Mouse (Mus musculus): ENCODE results near the gene Cd59b. TPM values are rescaled to one million over a fixed set of nuclear protein-coding genes. Genes with fewer than 3 reads are reported as not detected.

The Cd59b gene
- 1 to 10 TPM; 1.7 to 2.7 TPM for total RNA-seq (2021)
- long read RNA-seq, experiment 1 = 0 reads
- long read RNA-seq, experiment 2 = 0 reads

DNA sequence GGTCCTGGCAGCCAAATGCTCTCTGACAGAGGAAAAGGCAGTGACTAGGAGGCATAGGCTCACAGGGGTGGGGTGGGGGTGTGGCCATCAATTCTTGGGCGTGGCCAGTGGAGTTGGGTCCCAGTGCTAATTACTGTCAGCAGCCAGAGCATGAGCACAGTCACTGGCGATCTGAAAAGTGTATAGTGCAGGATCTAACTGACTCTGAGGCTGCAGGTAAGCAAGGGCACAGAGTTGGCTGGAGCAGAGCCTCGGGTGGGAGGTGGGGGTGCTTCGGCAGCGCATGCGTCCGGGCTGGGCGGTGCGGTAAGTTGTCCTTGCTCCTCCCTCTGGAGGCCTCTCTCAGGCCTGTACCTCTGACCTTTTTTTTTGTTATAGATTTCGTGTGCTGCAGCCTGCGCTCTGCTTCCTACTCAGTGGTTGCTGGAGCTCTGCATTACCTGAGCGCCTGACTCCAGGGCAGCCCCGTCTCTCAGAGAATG is at the start of gene Cd59b:
Gene Cd59b (plus strand): TSS at position 146 of the 482 bp plus-strand sequence.
- intact Hi-C loops (cut with DNase I) = no loop called here
- DNase-seq = peak; percentile 28 to 40

DNA sequence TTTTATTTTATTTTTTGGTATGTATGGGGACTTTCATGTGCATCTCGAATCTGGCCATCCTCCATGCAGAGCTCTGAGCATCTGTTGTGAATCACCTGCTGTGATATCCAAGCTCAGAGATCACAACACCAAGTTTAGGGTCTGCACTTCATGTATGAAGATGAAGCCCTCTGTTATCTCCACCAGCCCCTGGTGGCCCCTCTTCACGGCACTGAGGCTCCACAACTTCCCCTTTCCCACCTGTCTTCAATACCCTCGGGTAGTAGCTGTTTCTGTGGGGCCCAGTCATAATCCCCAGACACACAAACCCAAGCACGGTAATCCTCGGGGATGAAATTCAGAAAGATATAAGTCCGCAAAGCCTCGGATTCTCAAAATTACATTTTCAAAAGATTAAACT is 46.6 kb upstream of the Cd59b start:
- intact Hi-C loops (cut with DNase I) = no loop called here
- no peak for DNase-seq

- no peak for DNase-seq
- intact Hi-C loops (cut with DNase I) = no loop called here
Observed at GRCm38 (mm10) chr2:104024656-104025055, 45.0 kb upstream of the Cd59b start.

GRCm38 (mm10) chr2:104027458-104028138 is 42.1 kb upstream of the Cd59b start, which contains the start of gene Fbxo3:
TSS of gene Fbxo3 (plus strand) at chr2:104027721.
- intact Hi-C loops (cut with DNase I) = no loop called here
- DNase-seq = peak; percentile 86 to 90

DNA sequence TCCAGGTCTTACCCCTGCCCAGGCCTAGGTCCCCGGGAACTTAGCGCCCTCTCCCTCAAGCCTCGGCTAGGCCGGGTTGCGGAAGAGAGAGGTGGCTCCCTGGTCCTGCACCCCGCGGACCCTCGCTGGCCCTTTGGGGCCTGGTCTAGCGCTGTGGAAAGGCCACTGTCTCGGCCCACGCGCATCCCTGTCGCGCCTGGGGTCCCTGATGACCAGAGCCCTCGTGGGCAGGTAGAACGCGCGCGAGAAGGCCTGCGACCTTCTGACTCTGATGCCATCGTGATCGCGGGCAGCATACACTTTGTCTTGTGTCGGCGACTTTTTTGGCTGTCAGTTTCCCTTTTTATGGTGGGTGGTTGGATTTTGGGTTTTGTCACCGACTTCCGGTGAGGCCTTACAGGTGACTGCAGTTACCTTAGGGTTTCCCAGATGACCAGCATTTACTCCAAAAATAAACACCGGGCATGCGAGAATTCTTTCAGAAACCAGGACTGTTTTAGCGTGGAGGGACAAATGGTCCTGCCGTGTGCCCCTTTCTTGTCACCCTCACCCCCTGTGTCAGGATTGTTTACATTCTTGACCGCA is 41.4 kb upstream of the Cd59b start, which contains the start of gene 4931422A03Rik:
Gene 4931422A03Rik (minus strand): TSS at position 223 of the 585 bp plus-strand sequence.
- DNase-seq = no peak
- intact Hi-C loops (cut with DNase I) = no loop called here

GRCm38 (mm10) chr2:104029074-104029473 is 40.6 kb upstream of the Cd59b start:
- intact Hi-C loops (cut with DNase I) = no loop called here
- DNase-seq = no peak

GRCm38 (mm10) chr2:104030381-104030780 is 39.3 kb upstream of the Cd59b start:
- intact Hi-C loops (cut with DNase I) = loop anchor here (10.0 kb wide), 2 partner anchors 64 to 554 kb away; partner anchors contain the start of gene Cd59a
- DNase-seq = no peak

GRCm38 (mm10) chr2:104032056-104032455 is 37.6 kb upstream of the Cd59b start:
- intact Hi-C loops (cut with DNase I) = loop anchor here (10.0 kb wide), 2 partner anchors 63 to 553 kb away; partner anchors contain the start of gene Cd59a
- no peak for DNase-seq

GRCm38 (mm10) chr2:104034832-104035472 is 34.7 kb upstream of the Cd59b start:
- intact Hi-C loops (cut with DNase I) = loop anchor here (10.0 kb wide), 2 partner anchors 60 to 550 kb away; partner anchors contain the start of gene Cd59a
- DNase-seq = peak; percentile 67 to 79

DNA sequence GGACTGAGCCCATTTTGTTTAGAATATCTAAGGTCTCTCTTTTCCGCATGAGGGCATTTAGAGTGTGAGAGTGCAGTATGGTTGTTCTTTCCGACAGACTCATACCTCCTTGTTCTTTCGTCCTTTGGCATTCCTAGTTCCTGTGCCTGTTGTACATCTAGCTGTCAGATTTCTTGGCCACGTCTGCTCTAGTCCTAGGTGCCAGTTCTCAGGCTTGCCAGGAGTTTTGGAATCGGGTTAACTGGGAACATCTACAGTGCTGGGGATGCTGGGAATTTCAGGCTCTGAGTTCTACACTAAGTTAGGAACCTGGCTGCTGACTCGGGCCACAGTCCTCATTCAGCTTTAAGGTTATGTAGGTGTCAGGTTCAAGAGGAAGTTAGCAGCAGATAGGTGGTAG is 34.1 kb upstream of the Cd59b start:
- intact Hi-C loops (cut with DNase I) = loop anchor here (10.0 kb wide), 2 partner anchors 59 to 549 kb away; partner anchors contain the start of gene Cd59a
- peak; percentile 7 to 42 for DNase-seq

- intact Hi-C loops (cut with DNase I) = loop anchor here (2.0 to 10.0 kb wide), 3 partner anchors 58 to 548 kb away; partner anchors contain the start of gene Cd59a
Observed at GRCm38 (mm10) chr2:104036316-104036715, 33.3 kb upstream of the Cd59b start.

DNA sequence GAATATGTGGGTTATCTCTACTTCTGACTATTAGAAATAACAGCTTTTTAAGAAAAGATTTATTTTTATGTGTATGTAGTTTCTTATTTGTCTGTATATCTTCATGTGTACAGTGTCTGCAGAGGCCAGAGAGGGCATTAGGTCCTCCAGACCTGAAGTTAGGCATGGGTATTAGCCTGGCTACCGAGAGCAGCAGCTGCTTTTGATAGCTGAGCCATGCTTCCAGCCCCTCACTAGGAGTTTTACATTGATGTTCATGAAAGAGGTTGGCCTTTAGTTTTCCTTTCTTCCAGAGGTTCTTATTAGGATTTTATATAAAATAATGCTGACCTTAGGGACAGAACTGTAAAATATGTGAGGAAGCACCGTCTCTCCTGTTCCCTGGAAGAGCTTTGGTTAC is 31.4 kb upstream of the Cd59b start:
- intact Hi-C loops (cut with DNase I) = loop anchor here (10.0 kb wide), 2 partner anchors 57 to 547 kb away; partner anchors contain the start of gene Cd59a
- DNase-seq = no peak

More at GRCm38 (mm10) chr2:104036316-104036715, 33.3 kb upstream of the Cd59b start:
- DNase-seq = no peak

GRCm38 (mm10) chr2:104041632-104042031 is 28.0 kb upstream of the Cd59b start:
- intact Hi-C loops (cut with DNase I) = no loop called here
- no peak for DNase-seq

DNA sequence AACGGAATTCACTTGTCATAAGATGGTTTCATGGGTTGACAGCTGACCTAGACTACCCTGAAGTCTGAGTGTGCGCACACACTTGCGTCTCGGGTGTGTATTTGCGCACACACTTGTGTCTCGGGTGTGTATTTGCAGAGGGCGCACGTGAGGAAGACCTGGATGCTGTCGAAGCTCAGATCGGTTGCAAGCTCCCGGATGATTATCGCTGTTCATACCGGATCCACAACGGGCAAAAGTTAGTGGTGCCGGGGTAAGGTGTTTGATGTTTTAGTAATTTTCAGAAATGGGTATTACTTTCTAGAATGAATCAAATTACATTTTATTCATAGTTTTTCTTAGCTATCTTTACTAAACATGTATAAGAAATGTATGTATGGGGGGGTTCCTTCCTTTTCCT is 26.9 kb upstream of the Cd59b start:
- intact Hi-C loops (cut with DNase I) = no loop called here
- DNase-seq = no peak

DNA sequence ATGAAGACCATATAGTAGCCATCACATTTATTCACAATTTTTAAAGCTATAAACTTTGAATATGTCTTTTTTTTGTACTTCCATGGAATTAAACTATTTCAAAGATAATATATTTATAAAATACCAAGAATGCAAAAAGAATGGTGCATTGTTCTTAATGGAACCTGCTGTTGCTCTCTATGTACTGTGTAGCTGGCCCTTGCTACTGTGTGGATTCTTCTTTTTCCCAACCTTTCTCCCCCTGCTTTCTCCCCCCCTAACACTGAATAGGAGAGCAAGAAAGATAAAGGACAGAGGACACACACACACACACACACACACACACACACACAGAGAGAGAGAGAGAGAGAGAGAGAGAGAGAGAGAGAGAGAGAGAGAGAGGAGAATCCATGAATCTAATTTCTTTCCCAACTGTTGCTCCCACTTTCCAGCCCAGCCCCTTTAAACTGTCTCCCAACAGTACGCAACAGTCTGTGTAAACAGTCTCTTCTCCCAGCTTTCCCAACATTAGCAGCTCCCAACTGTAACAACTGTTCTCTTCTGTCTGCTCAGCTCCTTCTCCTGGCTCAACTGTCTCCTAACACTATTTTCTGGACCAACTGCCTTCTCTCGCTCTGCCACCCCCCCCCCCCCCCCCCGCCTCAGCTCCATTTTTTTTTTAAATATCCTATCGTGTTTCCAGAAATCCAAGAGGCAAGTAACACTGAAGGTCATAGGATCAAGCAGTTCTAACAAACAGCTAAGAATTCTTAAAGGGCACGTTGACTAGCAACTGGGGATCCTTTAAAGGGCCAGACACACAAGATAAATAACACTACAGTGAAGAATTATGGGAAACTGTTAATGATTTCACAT is 25.8 kb upstream of the Cd59b start:
- DNase-seq = no peak
- intact Hi-C loops (cut with DNase I) = no loop called here

GRCm38 (mm10) chr2:104044479-104045080 is 25.1 kb upstream of the Cd59b start:
- intact Hi-C loops (cut with DNase I) = no loop called here
- no peak for DNase-seq

- intact Hi-C loops (cut with DNase I) = no loop called here
- no peak for DNase-seq
Observed at GRCm38 (mm10) chr2:104058381-104058780, 11.3 kb upstream of the Cd59b start.

DNA sequence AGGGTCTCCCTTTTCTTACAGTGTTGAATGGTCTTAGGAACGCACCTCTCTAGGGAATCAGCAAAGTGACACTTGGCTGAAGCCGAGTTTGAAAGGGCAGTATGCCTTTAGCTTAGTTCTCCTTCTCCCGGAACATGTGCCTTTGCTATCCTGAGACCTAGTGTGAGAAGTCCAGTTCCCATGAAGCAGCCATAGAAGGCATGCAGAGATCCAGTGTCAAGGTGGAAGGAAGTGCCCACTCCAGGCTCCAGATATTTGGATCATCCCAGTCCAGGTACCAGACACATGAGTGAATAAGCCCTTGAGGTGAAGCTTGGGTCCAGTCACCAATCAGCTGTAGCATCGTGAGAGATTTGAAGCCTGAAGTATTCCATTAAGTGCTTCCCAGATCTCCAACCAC is 10.7 kb upstream of the Cd59b start:
- intact Hi-C loops (cut with DNase I) = no loop called here
- DNase-seq = no peak

DNA sequence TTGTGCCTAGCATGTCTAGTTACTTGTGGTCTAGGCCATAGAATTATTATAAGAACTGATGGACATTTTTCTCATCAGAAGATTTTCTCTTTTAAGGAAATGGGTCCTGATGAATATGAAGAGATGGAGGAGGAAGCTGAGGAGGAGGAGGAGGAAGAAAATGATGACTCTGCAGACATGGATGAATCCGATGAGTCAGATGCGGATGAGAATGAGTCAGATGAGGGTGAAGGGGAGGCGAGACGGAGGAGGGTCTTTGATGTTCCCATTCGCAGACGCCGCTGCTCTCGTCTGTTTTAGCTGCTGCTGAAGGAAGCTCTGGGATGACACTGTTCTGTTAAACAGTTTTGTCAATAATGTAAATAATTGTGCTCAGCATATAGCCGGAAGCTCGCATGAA is 9.9 kb upstream of the Cd59b start:
- intact Hi-C loops (cut with DNase I) = no loop called here

More for the DNA sequence above, 9.9 kb upstream of the Cd59b start:
- no peak for DNase-seq

Measured in heart, postnatal 14 days (tissue).